Mouse (Mus musculus) liver, embryonic 15.5 days (tissue): ENCODE results near the gene Pglyrp2. TPM values are rescaled to one million over a fixed set of nuclear protein-coding genes. Genes with fewer than 3 reads are reported as not detected.

Experiments used
- ATAC-seq: fragments of 200-750 bp; cut with Nextera tagmentation; 2 replicates; pipeline ENCODE4 v1.8.0; 2017; ENCODE audit warnings: moderate number of reproducible peaks, mild to moderate bottlenecking, moderate library complexity; ENCODE audit not compliant: insufficient read depth
- H3K27ac ChIP-seq: fragments of 300-500 bp; sonication (generic); replicated peaks from 2 replicates; pipeline ENCODE4 v1.5.1; 2015; ENCODE audit warnings: mild to moderate bottlenecking, inconsistent platforms
- H3K27me3 ChIP-seq: fragments of 300-500 bp; sonication (generic); 2 replicates; pipeline ENCODE4 v1.6.1; 2015; ENCODE audit warnings: mild to moderate bottlenecking, inconsistent platforms
- H3K36me3 ChIP-seq: fragments of 300-500 bp; sonication (generic); replicated peaks from 2 replicates; pipeline ENCODE4 v1.6.1; 2015; ENCODE audit warnings: moderate library complexity, mild to moderate bottlenecking, inconsistent platforms
- H3K4me1 ChIP-seq: fragments of 300-500 bp; sonication (generic); replicated peaks from 2 replicates; pipeline ENCODE4 v1.6.1; 2015; ENCODE audit warnings: inconsistent platforms
- H3K4me2 ChIP-seq: fragments of 300-500 bp; sonication (generic); 2 replicates; pipeline ENCODE4 v1.6.1; 2015; ENCODE audit warnings: moderate library complexity, mild to moderate bottlenecking, inconsistent platforms
- H3K4me3 ChIP-seq: fragments of 300-500 bp; sonication (generic); replicated peaks from 2 replicates; pipeline ENCODE4 v1.5.1; 2015; ENCODE audit warnings: mild to moderate bottlenecking, inconsistent platforms
- H3K9ac ChIP-seq: fragments of 300-500 bp; sonication (generic); 2 replicates; pipeline ENCODE4 v1.6.1; 2015; ENCODE audit warnings: moderate library complexity, mild to moderate bottlenecking, inconsistent platforms
- H3K9me3 ChIP-seq: fragments of 300-500 bp; sonication (generic); replicated peaks from 2 replicates; pipeline ENCODE4 v1.6.1; 2016; ENCODE audit warnings: inconsistent platforms
- WGBS: fragments of 180-500 bp; shearing (Covaris S2); methylation state at CpG from one replicate; pipeline ENCODE4 v1.1.7; 2015; ENCODE audit warnings: mixed read lengths; ENCODE audit not compliant: insufficient replicate concordance; 5-methylcytosine and 5-hydroxymethylcytosine counted together
- polyA plus RNA-seq: library from polyadenylated mRNA; unstranded; fragments of >200 nt; fragmentation: Nextera tagmentation; extraction: Ambion mirVana; gene quantifications from 2 replicates; pipeline ENCODE4 v1.2.1, GENCODE M21; 2015

The Pglyrp2 gene
- polyA plus RNA-seq, result 7.2 and 9.2 TPM in 2 replicates

DNA sequence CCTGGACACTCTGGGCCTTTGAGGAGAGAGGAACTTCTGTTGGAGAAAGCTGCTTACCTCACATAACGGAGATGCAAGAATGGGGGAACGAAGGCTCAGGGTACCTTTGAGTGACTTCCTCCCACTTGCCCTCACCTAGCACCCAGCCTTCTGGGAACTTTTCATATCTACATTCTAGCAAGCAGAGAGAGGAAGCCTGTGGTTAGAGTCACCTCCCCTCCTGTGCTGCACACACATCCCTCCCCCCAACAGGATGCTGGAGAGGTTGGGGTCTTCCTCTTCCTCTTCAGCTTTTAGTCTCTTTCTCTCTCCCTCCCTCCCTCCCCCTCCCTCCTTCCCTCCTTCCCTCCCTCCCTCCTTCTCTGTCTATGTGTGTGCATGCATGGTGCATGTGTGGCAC is at the start of gene Pglyrp2:
Pglyrp2 (minus strand) TSS at position 134 of the 400 bp plus-strand sequence.
- H3K4me3 ChIP-seq, result no peak within 1 kb of the TSS
- H3K9me3 ChIP-seq, result no peaks in the 10 kb centered on the region
- H3K4me2 ChIP-seq, result no peak within 1 kb of the TSS
- H3K27ac ChIP-seq, result no peak within 1 kb of the TSS
- 8% methylated on average over 2 of the region's 2 CpGs for WGBS
- no peak within 1 kb of the TSS for H3K9ac ChIP-seq
- no peaks in the 10 kb centered on the region for H3K36me3 ChIP-seq
- no peak for ATAC-seq
- no peaks in the 10 kb centered on the region for H3K4me1 ChIP-seq
- no peaks in the 10 kb centered on the region for H3K27me3 ChIP-seq

DNA sequence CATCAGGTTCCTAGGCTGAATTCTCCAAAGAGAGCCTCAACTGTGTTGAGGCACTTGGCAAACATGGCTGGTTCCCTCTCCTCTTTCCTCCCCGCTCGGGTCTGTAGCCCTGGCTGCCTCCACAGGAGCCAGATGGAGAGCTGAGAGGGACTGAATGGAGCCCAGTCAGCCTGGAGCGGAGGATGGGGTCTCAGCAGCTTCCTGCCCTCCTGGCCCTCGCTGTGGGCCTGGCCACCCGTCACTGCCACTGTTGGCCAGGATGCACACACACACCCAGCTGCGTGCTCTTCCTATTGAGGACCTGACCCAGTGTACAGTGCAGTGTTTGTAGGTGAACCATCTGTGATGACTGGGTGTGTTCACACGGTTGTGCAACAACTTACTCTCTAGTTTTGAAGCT is 48.2 kb upstream of the Pglyrp2 start:
- Histone ChIP-seq H3K27ac (no peak overlapping the region), H3K9me3 (no peaks in the 10 kb centered on the region), H3K4me2 (no peak overlapping the region), H3K4me3 (no peak overlapping the region), H3K36me3 (no peaks in the 10 kb centered on the region), H3K27me3 (no peaks in the 10 kb centered on the region), H3K4me1 (no peaks in the 10 kb centered on the region), H3K9ac (no peak overlapping the region)
- WGBS, result 41% methylated on average over 7 of the region's 7 CpGs
- no peak for ATAC-seq

DNA sequence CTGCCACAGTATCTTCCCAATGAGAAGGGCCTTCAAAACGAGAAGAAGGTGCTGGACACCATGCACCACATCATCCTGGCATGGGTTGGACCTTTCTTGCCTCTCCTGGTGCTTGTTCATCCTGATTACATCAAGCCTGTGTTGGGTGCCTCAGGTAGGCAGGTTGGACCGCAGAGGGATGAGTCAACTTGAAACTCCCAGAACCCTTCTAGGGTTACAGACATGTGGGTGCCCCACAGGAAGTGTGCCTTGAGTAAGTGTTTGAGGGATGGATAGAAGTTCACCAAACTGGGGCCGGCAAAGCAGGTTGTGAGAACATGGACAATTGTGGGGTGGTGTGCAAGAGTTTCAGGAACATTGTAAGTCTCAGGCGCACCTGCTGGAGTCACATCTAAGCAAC is 46.8 kb upstream of the Pglyrp2 start:
- 53% methylated on average over 4 of the region's 4 CpGs for WGBS

DNA sequence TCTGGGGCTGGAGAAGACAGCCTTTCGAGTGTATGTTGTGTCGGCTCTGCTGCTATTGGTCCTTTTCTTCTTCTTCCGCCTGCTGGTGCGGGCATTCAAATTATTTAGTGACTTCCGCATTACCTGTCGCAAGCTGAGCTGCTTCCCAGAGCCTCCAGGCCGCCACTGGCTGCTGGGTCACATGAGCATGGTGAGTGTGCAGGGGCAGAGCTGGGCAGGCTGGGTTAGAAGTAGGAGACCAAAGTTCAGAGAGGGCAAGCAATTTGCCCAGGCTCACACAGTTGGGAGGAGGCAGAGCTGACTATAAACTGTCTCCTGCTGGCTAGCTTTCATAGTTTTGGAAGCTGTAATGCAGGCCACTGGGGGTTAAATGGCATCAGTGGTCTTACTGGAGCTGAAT is 44.5 kb upstream of the Pglyrp2 start:
- Histone ChIP-seq H3K4me3 (no peak overlapping the region), H3K4me2 (no peak overlapping the region), H3K4me1 (no peaks in the 10 kb centered on the region), H3K9ac (no peak overlapping the region), H3K27me3 (0 out of 2 replicates have a peak, but pooled peaks cover 3% of the 10 kb centered on the region), H3K27ac (no peak overlapping the region), H3K36me3 (no peaks in the 10 kb centered on the region), H3K9me3 (no peaks in the 10 kb centered on the region)
- ATAC-seq, result no peak
- WGBS, result 44% methylated on average over 7 of the region's 7 CpGs

More for the DNA sequence above, 46.8 kb upstream of the Pglyrp2 start:
- H3K9me3 ChIP-seq, result no peaks in the 10 kb centered on the region
- H3K27me3 ChIP-seq, result no peaks in the 10 kb centered on the region
- ATAC-seq, result no peak
- no peak overlapping the region for H3K4me2 ChIP-seq
- H3K4me1 ChIP-seq, result no peaks in the 10 kb centered on the region
- H3K9ac ChIP-seq, result no peak overlapping the region
- H3K36me3 ChIP-seq, result no peaks in the 10 kb centered on the region
- H3K27ac ChIP-seq, result no peak overlapping the region
- no peak overlapping the region for H3K4me3 ChIP-seq

DNA sequence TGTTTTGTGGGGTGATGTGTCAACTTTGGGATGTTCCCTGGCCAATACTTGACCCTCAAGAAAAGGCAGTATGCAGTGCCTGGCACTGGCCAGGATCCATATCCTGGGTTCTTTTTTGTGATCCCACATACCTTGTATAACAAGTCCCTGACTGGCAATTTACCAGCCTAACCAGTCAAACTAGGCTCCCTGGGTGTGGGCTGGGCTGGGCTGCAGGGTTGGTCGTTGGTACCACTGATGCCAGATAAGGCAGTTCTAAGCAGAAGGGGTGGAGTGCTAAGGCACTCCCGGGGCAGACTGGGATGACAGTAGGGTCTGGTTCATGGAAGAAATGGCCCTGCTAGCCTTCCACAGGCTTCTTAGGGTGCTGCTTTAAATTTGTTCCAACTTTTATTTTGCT is 31.0 kb upstream of the Pglyrp2 start:
- H3K27ac ChIP-seq, result no peak overlapping the region
- H3K36me3 ChIP-seq, result no peaks in the 10 kb centered on the region
- peaks cover 24% of the 10 kb centered on the region for H3K27me3 ChIP-seq
- peaks cover 46% of the 10 kb centered on the region for H3K4me1 ChIP-seq
- H3K9ac ChIP-seq, result no peak overlapping the region
- peak overlapping the region; percentile 52 for H3K4me2 ChIP-seq
- H3K4me3 ChIP-seq, result no peak overlapping the region; the same call in 1 of the 2 replicates
- peak; percentile 94 for ATAC-seq
- no peaks in the 10 kb centered on the region for H3K9me3 ChIP-seq
- WGBS, result 5% methylated on average over 2 of the region's 2 CpGs

DNA sequence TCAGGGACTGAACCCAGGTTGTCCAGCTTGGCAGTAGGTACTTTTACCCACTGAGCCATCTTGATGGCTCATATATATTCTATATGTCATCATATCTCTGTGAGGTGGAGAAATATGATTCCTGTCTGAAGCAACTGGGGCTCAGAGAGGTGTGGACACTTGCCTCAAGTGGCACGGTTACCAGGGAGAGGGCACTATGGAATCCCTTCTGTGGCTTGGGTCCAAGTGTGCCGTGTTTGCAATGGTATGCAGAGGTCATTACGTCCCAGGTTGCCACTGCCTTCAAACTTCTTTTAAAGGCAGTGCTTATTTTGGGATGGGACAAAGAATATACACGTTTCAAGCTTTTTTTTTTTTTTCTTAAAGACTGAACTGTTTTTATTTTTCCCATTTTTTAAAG is 30.2 kb upstream of the Pglyrp2 start:
- ATAC-seq, result no peak
- WGBS, result 73% methylated on average over 4 of the region's 4 CpGs
- H3K4me3 ChIP-seq, result no peak overlapping the region
- H3K4me2 ChIP-seq, result no peak overlapping the region
- peaks cover 46% of the 10 kb centered on the region for H3K4me1 ChIP-seq
- no peak overlapping the region for H3K9ac ChIP-seq
- H3K36me3 ChIP-seq, result no peaks in the 10 kb centered on the region
- no peaks in the 10 kb centered on the region for H3K9me3 ChIP-seq
- peaks cover 24% of the 10 kb centered on the region for H3K27me3 ChIP-seq
- H3K27ac ChIP-seq, result no peak overlapping the region

DNA sequence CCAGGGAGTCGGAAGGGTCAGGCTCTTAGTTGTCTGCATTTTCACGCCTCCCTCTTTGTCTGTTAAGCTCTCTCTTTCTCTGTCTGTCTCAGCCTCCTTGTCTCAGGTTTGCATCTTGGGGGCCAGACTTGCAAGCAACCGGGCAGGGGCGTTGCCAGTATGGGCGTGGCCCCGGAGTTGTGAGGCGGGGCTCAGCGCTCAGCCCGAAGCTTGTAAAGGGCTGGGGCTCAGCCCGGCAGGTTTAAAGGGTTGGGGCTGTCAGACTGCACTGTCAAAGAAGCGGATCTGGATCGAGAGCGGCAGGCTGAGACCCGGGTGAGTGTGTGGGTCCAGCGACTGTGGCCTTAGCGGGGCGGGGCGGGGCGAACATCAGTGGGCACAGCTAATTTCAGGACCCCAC is 28.5 kb upstream of the Pglyrp2 start, which contains the start of gene Cyp4f39:
Cyp4f39 (plus strand) TSS at position 242 of the 400 bp plus-strand sequence.
- no peaks in the 10 kb centered on the region for H3K36me3 ChIP-seq
- under 1% methylated on average over 19 of the region's 19 CpGs for WGBS
- peaks cover 24% of the 10 kb centered on the region for H3K27me3 ChIP-seq
- H3K9ac ChIP-seq, result no peak within 1 kb of the TSS
- H3K4me1 ChIP-seq, result peaks cover 46% of the 10 kb centered on the region
- H3K4me2 ChIP-seq, result peak within 1 kb of the TSS; percentile 67
- peak; percentile 45; the same call in 1 of the 2 replicates for ATAC-seq
- H3K4me3 ChIP-seq, result peak within 1 kb of the TSS; percentile 33
- no peak within 1 kb of the TSS for H3K27ac ChIP-seq
- H3K9me3 ChIP-seq, result 0 out of 2 replicates have a peak, but pooled peaks cover 2% of the 10 kb centered on the region

DNA sequence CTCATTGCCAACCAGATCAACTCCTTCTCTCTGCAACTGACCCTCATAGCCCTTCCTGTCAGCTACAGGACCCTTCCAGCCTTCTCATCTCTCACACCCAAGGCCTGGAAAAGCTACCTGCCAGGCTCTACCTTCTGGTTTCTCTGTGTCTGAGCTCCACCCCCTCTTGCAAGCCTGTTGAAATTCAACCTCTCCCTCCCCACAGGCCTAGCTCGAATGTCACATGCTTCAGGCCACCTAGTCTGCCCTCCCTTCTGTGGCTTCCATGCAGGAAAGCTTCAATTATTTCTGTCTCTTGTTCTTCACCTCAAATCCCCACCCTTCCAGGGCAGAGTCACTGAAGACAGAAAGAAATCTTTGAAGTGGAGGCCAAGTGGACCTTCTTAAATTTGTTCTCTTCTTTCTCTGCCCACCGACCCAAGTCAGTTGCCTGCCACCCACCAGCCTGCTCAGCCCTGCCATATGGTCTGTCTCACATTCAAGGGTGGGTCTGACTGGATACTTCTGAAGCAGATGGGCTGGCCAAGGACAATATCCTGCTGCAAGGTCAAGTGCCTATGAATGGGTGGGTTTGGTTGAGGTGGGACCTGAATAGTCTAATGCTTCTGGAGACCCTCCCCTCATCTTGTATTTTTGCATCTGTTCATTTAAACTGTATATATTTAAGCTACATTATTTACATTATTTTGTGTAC is 27.0 kb upstream of the Pglyrp2 start:
- H3K27me3 ChIP-seq, result peaks cover 24% of the 10 kb centered on the region
- no peak overlapping the region for H3K27ac ChIP-seq
- no peak for ATAC-seq
- 0 out of 2 replicates have a peak, but pooled peaks cover 4% of the 10 kb centered on the region for H3K9me3 ChIP-seq
- no peak overlapping the region for H3K9ac ChIP-seq
- 17% methylated on average over 2 of the region's 2 CpGs for WGBS
- H3K36me3 ChIP-seq, result no peaks in the 10 kb centered on the region
- H3K4me3 ChIP-seq, result no peak overlapping the region
- no peak overlapping the region for H3K4me2 ChIP-seq
- peaks cover 40% of the 10 kb centered on the region for H3K4me1 ChIP-seq

DNA sequence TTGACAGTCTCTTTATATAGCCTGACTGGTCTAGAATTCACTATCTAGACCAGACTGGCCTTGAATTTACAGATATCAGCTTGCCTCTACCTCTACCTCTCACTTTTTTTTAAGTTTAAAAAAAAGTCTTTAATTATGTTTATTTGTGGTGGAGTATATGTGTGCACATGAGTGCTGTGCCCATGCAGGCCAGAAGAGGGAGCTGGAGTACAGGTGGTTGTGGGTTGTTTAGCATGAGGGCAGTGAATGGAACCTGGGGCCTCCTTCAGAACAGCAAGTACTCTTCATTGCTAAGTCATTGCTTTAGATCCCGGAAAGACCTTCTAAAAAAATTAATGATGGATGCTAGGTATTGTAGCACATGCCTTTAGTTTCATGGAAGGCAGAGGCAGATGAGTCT is 25.1 kb upstream of the Pglyrp2 start:
- no peak overlapping the region for H3K9ac ChIP-seq
- no peak overlapping the region for H3K4me2 ChIP-seq
- H3K36me3 ChIP-seq, result no peaks in the 10 kb centered on the region
- WGBS, result 71% methylated on average over 1 of the region's 1 CpGs
- H3K4me1 ChIP-seq, result peaks cover 24% of the 10 kb centered on the region
- peaks cover 27% of the 10 kb centered on the region for H3K27me3 ChIP-seq
- no peak for ATAC-seq
- H3K27ac ChIP-seq, result no peak overlapping the region
- H3K9me3 ChIP-seq, result 0 out of 2 replicates have a peak, but pooled peaks cover 4% of the 10 kb centered on the region
- no peak overlapping the region for H3K4me3 ChIP-seq

DNA sequence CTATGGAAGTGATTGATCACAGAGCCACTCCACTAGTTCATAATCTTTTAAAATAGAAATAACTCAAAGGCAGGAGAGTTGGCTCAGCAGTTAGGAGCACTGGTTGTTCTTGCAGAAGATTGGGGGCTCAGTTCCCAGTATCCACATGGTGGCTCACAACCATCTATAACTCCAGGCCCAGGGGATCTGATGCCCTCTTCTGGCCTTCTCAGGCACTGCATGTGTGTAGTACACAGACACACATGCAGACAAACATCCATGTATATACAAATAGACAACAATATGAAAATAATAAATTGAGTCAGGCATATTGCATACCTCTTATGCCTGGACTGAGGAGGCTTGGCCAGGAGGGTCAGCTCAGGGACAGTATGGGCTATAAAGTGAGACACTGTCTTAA is 23.2 kb upstream of the Pglyrp2 start:
- Histone ChIP-seq H3K4me2 (no peak overlapping the region), H3K4me3 (no peak overlapping the region), H3K27ac (no peak overlapping the region), H3K27me3 (peaks cover 9% of the 10 kb centered on the region), H3K9me3 (0 out of 2 replicates have a peak, but pooled peaks cover 4% of the 10 kb centered on the region), H3K9ac (no peak overlapping the region), H3K4me1 (peaks cover 6% of the 10 kb centered on the region), H3K36me3 (no peaks in the 10 kb centered on the region)
- ATAC-seq, result no peak

DNA sequence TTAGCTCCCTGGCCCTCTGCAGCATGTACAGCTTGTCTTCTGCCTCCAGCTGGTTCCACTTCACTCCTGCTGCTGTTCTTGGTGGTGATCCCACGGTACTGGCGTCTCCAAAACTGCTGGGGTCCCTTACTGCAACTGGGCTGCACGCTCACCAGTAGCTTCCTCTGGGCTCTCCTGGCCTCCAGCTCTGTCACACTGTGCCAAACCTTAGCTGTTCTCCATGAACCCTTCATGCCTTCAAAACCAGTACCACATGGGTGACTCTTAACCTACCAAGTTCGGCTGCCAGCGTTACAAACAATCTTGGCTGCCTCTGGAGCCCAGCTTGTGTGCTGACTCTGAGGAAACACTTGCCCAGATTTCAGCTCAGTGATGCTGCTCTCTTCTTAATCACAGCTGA is 21.0 kb upstream of the Pglyrp2 start:
- H3K27ac ChIP-seq, result no peak overlapping the region
- H3K9ac ChIP-seq, result no peak overlapping the region
- H3K4me3 ChIP-seq, result no peak overlapping the region
- WGBS, result 55% methylated on average over 5 of the region's 5 CpGs
- no peak overlapping the region for H3K4me2 ChIP-seq
- no peaks in the 10 kb centered on the region for H3K4me1 ChIP-seq
- no peak for ATAC-seq
- H3K36me3 ChIP-seq, result no peaks in the 10 kb centered on the region
- H3K9me3 ChIP-seq, result 0 out of 2 replicates have a peak, but pooled peaks cover 4% of the 10 kb centered on the region
- H3K27me3 ChIP-seq, result peaks cover 8% of the 10 kb centered on the region
